Mouse (Mus musculus): ENCODE data around the gene Mllt11. TPM values are rescaled to one million over a fixed set of nuclear protein-coding genes. Genes with fewer than 3 reads are reported as not detected.
A peak's percentile ranks its signal among the peaks of the same experiment; 100 is the strongest.

Gene Mllt11
- polyA plus RNA-seq, 1 experiment from 2014 or later: 358 TPM

- Histone ChIP-seq H3K9me3 (no peaks in the 10 kb centered on the region), H3K9ac (no peak overlapping the region), H3K4me2 (no peak overlapping the region), H3K27ac (no peak overlapping the region), H3K36me3 (replicated peaks) (peaks cover 20% of the 10 kb centered on the region), H3K27me3 (replicated peaks) (no peaks in the 10 kb centered on the region), H3K4me3 (no peak overlapping the region), H3K4me1 (no peaks in the 10 kb centered on the region)
- 88% methylated on average over 12 of the region's 12 CpGs for WGBS
- ATAC-seq (replicated peaks): no peak
These were observed 8.0 kb upstream of the Mllt11 start for GRCm38 (mm10) chr3:95239971-95240370.

DNA sequence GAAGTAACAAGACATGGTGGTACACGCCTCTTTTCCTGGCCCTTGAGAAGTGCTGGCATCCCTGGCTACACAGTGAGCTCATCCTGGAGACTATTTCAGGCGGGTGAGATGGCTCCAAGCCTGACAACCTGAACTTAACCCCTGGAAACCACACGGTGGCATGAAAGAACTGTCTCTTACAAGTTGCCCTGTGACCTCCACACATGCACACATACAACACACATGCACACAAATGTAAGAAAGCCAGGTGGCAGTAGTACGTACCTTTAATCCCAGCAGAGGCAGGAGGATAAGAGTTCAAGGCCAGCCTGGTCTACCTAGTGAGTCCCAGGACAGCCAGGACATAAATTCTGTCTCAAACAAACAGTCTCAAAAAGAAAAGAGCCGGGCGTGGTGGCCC is 7.1 kb upstream of the Mllt11 start:
- no peaks in the 10 kb centered on the region for H3K4me1 ChIP-seq
- 88% methylated on average over 6 of the region's 6 CpGs for WGBS
- no peaks in the 10 kb centered on the region for H3K9me3 ChIP-seq
- no peak overlapping the region for H3K9ac ChIP-seq
- no peaks in the 10 kb centered on the region for H3K27me3 ChIP-seq (replicated peaks)
- H3K4me3 ChIP-seq: no peak overlapping the region
- no peak overlapping the region for H3K27ac ChIP-seq
- H3K4me2 ChIP-seq: no peak overlapping the region
- ATAC-seq (replicated peaks): no peak
- H3K36me3 ChIP-seq (replicated peaks): peaks cover 27% of the 10 kb centered on the region

GRCm38 (mm10) chr3:95237541-95238099 is 5.6 kb upstream of the Mllt11 start:
- Histone ChIP-seq H3K9ac (no peak overlapping the region), H3K36me3 (replicated peaks) (peaks cover 41% of the 10 kb centered on the region), H3K4me3 (no peak overlapping the region), H3K27ac (no peak overlapping the region), H3K4me1 (no peaks in the 10 kb centered on the region), H3K4me2 (no peak overlapping the region), H3K9me3 (no peaks in the 10 kb centered on the region), H3K27me3 (replicated peaks) (no peaks in the 10 kb centered on the region)
- ATAC-seq (replicated peaks): no peak
- WGBS: 95% methylated on average over 8 of the region's 8 CpGs

GRCm38 (mm10) chr3:95235386-95236301 is 3.7 kb upstream of the Mllt11 start:
- Histone ChIP-seq H3K36me3 (replicated peaks) (peaks cover 48% of the 10 kb centered on the region), H3K4me2 (no peak overlapping the region), H3K4me3 (no peak overlapping the region), H3K27ac (no peak overlapping the region), H3K9ac (no peak overlapping the region), H3K9me3 (no peaks in the 10 kb centered on the region), H3K4me1 (peaks cover 16% of the 10 kb centered on the region), H3K27me3 (replicated peaks) (no peaks in the 10 kb centered on the region)
- 82% methylated on average over 23 of the region's 23 CpGs for WGBS
- no peak for ATAC-seq (replicated peaks)

- Histone ChIP-seq H3K36me3 (replicated peaks) (peaks cover 48% of the 10 kb centered on the region), H3K9me3 (no peaks in the 10 kb centered on the region), H3K27me3 (replicated peaks) (no peaks in the 10 kb centered on the region), H3K4me2 (no peak overlapping the region), H3K4me1 (peaks cover 28% of the 10 kb centered on the region), H3K27ac (no peak overlapping the region), H3K4me3 (no peak overlapping the region), H3K9ac (no peak overlapping the region)
- ATAC-seq (replicated peaks): no peak
- WGBS: 83% methylated on average over 16 of the region's 16 CpGs
These were observed 1.5 kb upstream of the Mllt11 start for GRCm38 (mm10) chr3:95233303-95233980.

- Histone ChIP-seq H3K9me3 (no peaks in the 10 kb centered on the region), H3K9ac (no peak overlapping the region), H3K4me1 (peaks cover 28% of the 10 kb centered on the region), H3K4me3 (no peak overlapping the region), H3K27ac (no peak overlapping the region), H3K36me3 (replicated peaks) (peaks cover 45% of the 10 kb centered on the region), H3K27me3 (replicated peaks) (no peaks in the 10 kb centered on the region), H3K4me2 (no peak overlapping the region)
- ATAC-seq (replicated peaks): no peak
- 88% methylated on average over 7 of the region's 7 CpGs for WGBS
These were observed 800 bp upstream of the Mllt11 start for GRCm38 (mm10) chr3:95232771-95233170.

DNA sequence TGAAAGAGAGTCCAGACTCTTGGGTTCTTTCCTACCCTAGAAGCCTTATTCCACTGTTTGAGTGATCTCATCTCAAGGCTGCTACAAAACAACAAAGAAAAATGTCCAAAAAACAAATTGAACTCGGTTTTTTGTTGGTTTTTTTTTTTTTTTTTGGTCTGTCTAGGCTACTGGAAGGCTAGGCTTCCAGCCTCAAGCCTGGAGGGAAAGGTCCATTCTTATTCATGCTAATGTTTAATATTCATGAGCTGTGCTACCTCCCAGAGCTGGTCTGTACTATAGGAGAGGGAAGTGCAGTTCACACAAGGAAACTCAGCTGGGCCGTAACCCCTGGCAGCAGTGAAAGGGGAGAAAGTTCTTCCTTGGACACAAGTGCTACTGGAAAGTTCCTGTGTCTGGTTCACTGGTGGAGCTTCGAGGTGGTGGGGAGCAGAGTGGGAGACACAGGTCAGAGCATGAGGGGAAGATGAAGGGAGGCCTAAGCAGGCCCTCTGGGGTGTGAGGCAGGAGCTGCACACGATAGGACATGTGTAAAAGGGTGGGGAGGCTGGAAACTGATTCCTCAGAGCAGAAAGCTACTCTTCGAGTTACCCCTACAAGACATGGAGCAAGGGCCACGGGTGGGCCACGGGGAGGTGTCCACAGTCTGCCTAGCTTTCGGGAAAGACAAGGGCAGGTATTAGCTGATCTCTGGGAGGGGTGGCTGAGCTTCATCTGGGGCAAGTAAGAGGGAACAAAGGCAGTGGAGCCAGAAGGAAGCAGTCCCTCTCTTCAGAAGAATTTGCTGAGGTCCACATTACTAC is 1.3 kb downstream of the Mllt11 start:
- Histone ChIP-seq H3K9ac (peak overlapping the region; percentile 79), H3K27me3 (replicated peaks) (no peaks in the 10 kb centered on the region), H3K4me3 (peak overlapping the region; percentile 59), H3K4me2 (peak overlapping the region; percentile 90), H3K9me3 (no peaks in the 10 kb centered on the region), H3K4me1 (peaks cover 38% of the 10 kb centered on the region), H3K27ac (peak overlapping the region; percentile 97), H3K36me3 (replicated peaks) (peaks cover 35% of the 10 kb centered on the region)
- ATAC-seq (replicated peaks): no peak
- 25% methylated on average over 8 of the region's 8 CpGs for WGBS

DNA sequence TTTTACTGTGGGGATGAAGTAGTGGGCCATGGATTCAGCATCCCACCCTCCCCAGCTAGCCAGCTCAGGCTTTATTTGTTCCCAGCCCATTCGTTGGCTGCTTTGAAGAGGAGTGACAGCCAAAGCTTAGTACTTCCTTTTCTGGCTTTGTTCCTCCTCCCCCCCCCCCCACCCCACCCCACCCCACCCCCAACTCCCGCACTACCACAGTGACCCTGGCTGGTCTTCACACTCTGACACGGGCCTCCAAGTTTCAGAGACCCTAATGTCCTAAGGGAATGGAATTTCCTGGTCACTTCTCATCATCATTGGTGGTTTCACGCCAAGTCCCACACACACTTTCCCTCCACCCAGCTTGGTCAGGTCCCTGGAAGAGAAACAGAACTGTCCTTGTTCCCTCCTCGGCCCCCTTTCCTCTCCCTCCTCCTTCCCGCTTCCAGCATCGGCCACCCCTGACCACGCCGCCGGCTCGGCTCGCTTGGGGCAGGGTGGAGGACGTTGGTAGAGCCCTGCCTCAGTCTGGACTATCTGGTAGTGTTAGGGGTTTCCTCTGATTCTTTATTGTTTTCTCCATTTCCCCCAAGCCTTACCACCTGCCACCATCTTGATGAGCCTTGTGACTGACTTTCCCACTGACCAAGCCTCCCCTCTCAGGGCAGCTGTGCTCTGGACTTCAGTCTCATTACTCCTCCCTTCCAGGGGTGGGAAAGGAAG is 2.0 kb downstream of the Mllt11 start:
- Histone ChIP-seq H3K4me2 (peak overlapping the region; percentile 90), H3K9me3 (no peaks in the 10 kb centered on the region), H3K27me3 (replicated peaks) (no peaks in the 10 kb centered on the region), H3K9ac (peak overlapping the region; percentile 79), H3K36me3 (replicated peaks) (peaks cover 27% of the 10 kb centered on the region), H3K4me1 (peaks cover 45% of the 10 kb centered on the region), H3K4me3 (peak overlapping the region; percentile 59), H3K27ac (peak overlapping the region; percentile 97)
- 3% methylated on average over 13 of the region's 13 CpGs for WGBS
- ATAC-seq (replicated peaks): 0 out of 2 replicates have a peak, but pooled peaks have one; percentile 3

DNA sequence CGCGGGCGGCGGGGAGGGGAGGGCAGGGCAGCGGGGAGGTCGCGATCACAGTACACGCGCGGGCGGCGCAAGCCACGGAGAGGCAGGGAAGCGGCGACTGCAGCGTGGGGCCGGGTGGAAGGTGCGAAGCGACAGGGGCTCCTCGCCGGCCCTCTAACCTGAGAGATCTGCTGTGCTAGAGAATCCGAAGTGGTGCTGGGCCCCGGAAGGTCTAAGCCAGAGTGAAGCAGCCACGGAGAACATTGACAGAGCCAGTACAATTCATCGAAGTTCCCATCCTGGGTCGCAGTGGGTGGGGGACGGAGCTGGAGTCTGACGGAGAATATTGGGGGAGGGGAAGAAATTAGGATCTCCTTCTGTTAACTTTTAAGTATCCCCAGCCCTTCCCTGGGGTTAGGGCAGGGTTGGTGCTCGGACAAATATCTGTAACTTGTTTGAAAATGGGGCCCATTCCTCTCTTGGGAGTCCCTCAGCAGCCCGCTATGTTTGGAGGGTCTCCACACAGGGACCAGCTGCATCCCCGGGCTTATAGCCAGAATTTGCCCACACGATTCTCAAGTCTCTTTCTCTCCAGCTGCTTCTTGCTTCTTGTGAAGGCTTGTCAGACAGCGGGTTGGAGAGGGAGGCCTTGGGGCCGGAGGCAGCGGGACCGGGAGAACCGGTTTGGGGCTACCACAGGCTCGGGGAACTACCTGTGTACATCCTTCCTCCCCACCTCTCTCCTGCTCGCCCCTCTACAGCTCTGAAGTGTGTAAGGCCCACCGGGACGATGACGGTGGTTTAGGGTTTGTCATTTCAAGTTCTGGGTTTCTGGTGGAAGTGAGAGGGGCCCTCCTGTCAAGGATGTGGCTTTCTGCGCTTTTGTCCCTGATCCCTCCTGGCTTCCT is 2.8 kb downstream of the Mllt11 start:
- WGBS: 1% methylated on average over 39 of the region's 43 CpGs
- Histone ChIP-seq H3K27ac (peak overlapping the region; percentile 97), H3K9me3 (no peaks in the 10 kb centered on the region), H3K36me3 (replicated peaks) (peaks cover 21% of the 10 kb centered on the region), H3K27me3 (replicated peaks) (no peaks in the 10 kb centered on the region), H3K9ac (peak overlapping the region; percentile 79), H3K4me3 (peak overlapping the region; percentile 59), H3K4me2 (peak overlapping the region; percentile 90), H3K4me1 (peaks cover 53% of the 10 kb centered on the region)
- ATAC-seq (replicated peaks): peak; percentile 6; the same call in 1 of the 2 replicates

- under 1% methylated on average over 61 of the region's 64 CpGs for WGBS
- no peaks in the 10 kb centered on the region for H3K27me3 ChIP-seq (replicated peaks)
- no peaks in the 10 kb centered on the region for H3K9me3 ChIP-seq
- peaks cover 56% of the 10 kb centered on the region for H3K4me1 ChIP-seq
- peak; percentile 93 for ATAC-seq (replicated peaks)
- H3K4me2 ChIP-seq: peak within 1 kb of the TSS; percentile 90
- H3K9ac ChIP-seq: peak within 1 kb of the TSS; percentile 79
- peaks cover 14% of the 10 kb centered on the region for H3K36me3 ChIP-seq (replicated peaks)
- H3K27ac ChIP-seq: peak within 1 kb of the TSS; percentile 97
- peak within 1 kb of the TSS; percentile 59 for H3K4me3 ChIP-seq
These were observed 3.6 kb downstream of the Mllt11 start, which contains the start of gene Cdc42se1 for GRCm38 (mm10) chr3:95228148-95228893. Cdc42se1 (plus strand) TSS chr3:95228732.
